Mouse (Mus musculus) E14TG2a.4 (cell line): Measurements from ENCODE around the gene Cdc27.

ENCODE experiments used
- CTCF ChIP-seq: conservative IDR thresholded peaks from 2 replicates; pipeline ENCODE4 v1.5.1; 2014; ENCODE audit warnings: low read length
- NANOG ChIP-seq: IDR thresholded peaks from 2 replicates; pipeline ENCODE4 v1.6.1; 2014; ENCODE audit warnings: borderline replicate concordance, low read length, mixed read lengths

- TF ChIP-seq CTCF (no peak), NANOG (no peak)
Measured at GRCm38 (mm10) chr11:104580606-104581005, 30.2 kb upstream of the Cdc27 start.
